Mouse (Mus musculus): ENCODE measurements at regions not wholly inside any gene's neighbourhood (a gene's known extent, or its start where the extent isn't known, plus 50 kb on each side); places are given as distances from the start of the nearest gene placed in this dataset.

- Histone ChIP-seq H3K4me3 (no peak overlapping the region), H3K4me2 (no peak overlapping the region), H3K27ac (ENCODE audit: poor library complexity, severe bottlenecking) (no peak overlapping the region), H3K9me3 (replicated peaks) (no peaks in the 10 kb centered on the region), H3K9ac (no peak overlapping the region), H3K4me1 (replicated peaks) (no peaks in the 10 kb centered on the region), H3K36me3 (no peaks in the 10 kb centered on the region), H3K27me3 (replicated peaks) (no peaks in the 10 kb centered on the region)
- no peak for ATAC-seq (ENCODE audit: insufficient number of reproducible peaks, low FRiP score)
- 75% methylated on average over 3 of the region's 3 CpGs for WGBS
These were observed 57.5 kb upstream of the Igf1r start for GRCm38 (mm10) chr7:67895166-67895565.

- Histone ChIP-seq H3K9me3 (replicated peaks) (no peaks in the 10 kb centered on the region), H3K36me3 (no peaks in the 10 kb centered on the region), H3K27ac (ENCODE audit: poor library complexity, severe bottlenecking) (no peak overlapping the region), H3K27me3 (replicated peaks) (no peaks in the 10 kb centered on the region), H3K4me2 (no peak overlapping the region), H3K4me1 (replicated peaks) (no peaks in the 10 kb centered on the region), H3K9ac (no peak overlapping the region), H3K4me3 (no peak overlapping the region)
- WGBS = 63% methylated on average over 3 of the region's 3 CpGs
- ATAC-seq (ENCODE audit: insufficient number of reproducible peaks, low FRiP score) = no peak
These were observed 59.7 kb upstream of the Igf1r start for GRCm38 (mm10) chr7:67892917-67893316.

- Histone ChIP-seq H3K4me3 (no peak overlapping the region), H3K4me2 (no peak overlapping the region), H3K36me3 (no peaks in the 10 kb centered on the region)
These were observed 69.6 kb upstream of the Igf1r start for GRCm38 (mm10) chr7:67883040-67883439.

GRCm38 (mm10) chr7:67882606-67883005, 70.0 kb upstream of the Igf1r start:
- no peaks in the 10 kb centered on the region for H3K9me3 ChIP-seq (replicated peaks)
- 43% methylated on average over 8 of the region's 8 CpGs for WGBS
- H3K9ac ChIP-seq = no peak overlapping the region
- no peaks in the 10 kb centered on the region for H3K27me3 ChIP-seq (replicated peaks)
- no peak overlapping the region for H3K4me2 ChIP-seq
- 0 out of 2 replicates have a peak, but pooled peaks cover 4% of the 10 kb centered on the region for H3K4me1 ChIP-seq (replicated peaks)
- H3K36me3 ChIP-seq = no peaks in the 10 kb centered on the region
- no peak for ATAC-seq (ENCODE audit: insufficient number of reproducible peaks, low FRiP score)
- H3K4me3 ChIP-seq = no peak overlapping the region
- no peak overlapping the region for H3K27ac ChIP-seq (ENCODE audit: poor library complexity, severe bottlenecking)

More at GRCm38 (mm10) chr7:67883040-67883439, 69.6 kb upstream of the Igf1r start:
- H3K4me1 ChIP-seq (replicated peaks) = 0 out of 2 replicates have a peak, but pooled peaks cover 2% of the 10 kb centered on the region
- H3K27me3 ChIP-seq (replicated peaks) = no peaks in the 10 kb centered on the region
- no peaks in the 10 kb centered on the region for H3K9me3 ChIP-seq (replicated peaks)
- no peak for ATAC-seq (ENCODE audit: insufficient number of reproducible peaks, low FRiP score)
- H3K9ac ChIP-seq = no peak overlapping the region
- H3K27ac ChIP-seq (ENCODE audit: poor library complexity, severe bottlenecking) = no peak overlapping the region
- WGBS = 85% methylated on average over 6 of the region's 6 CpGs

- Histone ChIP-seq H3K9me3 (replicated peaks) (no peaks in the 10 kb centered on the region), H3K27me3 (replicated peaks) (no peaks in the 10 kb centered on the region), H3K4me3 (no peak overlapping the region), H3K4me2 (no peak overlapping the region), H3K9ac (no peak overlapping the region), H3K27ac (ENCODE audit: poor library complexity, severe bottlenecking) (no peak overlapping the region), H3K36me3 (no peaks in the 10 kb centered on the region), H3K4me1 (replicated peaks) (peaks cover 12% of the 10 kb centered on the region; the same call in 1 of the 2 replicates)
- 25% methylated on average over 1 of the region's 1 CpGs for WGBS
- ATAC-seq (ENCODE audit: insufficient number of reproducible peaks, low FRiP score) = no peak
These were observed 74.4 kb upstream of the Igf1r start for GRCm38 (mm10) chr7:67878226-67878625.

GRCm38 (mm10) chr7:67877587-67877986, 75.0 kb upstream of the Igf1r start:
- no peaks in the 10 kb centered on the region for H3K9me3 ChIP-seq (replicated peaks)
- no peak overlapping the region for H3K4me3 ChIP-seq
- no peak for ATAC-seq (ENCODE audit: insufficient number of reproducible peaks, low FRiP score)
- WGBS = 61% methylated on average over 3 of the region's 3 CpGs
- H3K36me3 ChIP-seq = no peaks in the 10 kb centered on the region
- peaks cover 12% of the 10 kb centered on the region; the same call in 1 of the 2 replicates for H3K4me1 ChIP-seq (replicated peaks)
- H3K9ac ChIP-seq = no peak overlapping the region
- no peaks in the 10 kb centered on the region for H3K27me3 ChIP-seq (replicated peaks)
- H3K4me2 ChIP-seq = no peak overlapping the region
- H3K27ac ChIP-seq (ENCODE audit: poor library complexity, severe bottlenecking) = no peak overlapping the region

- H3K9ac ChIP-seq = no peak overlapping the region
- no peak overlapping the region for H3K4me2 ChIP-seq
- WGBS = 40% methylated on average over 14 of the region's 14 CpGs
- H3K36me3 ChIP-seq = no peaks in the 10 kb centered on the region
- no peak overlapping the region for H3K4me3 ChIP-seq
- H3K9me3 ChIP-seq (replicated peaks) = 0 out of 2 replicates have a peak, but pooled peaks cover 5% of the 10 kb centered on the region
- H3K27me3 ChIP-seq (replicated peaks) = no peaks in the 10 kb centered on the region
- H3K4me1 ChIP-seq (replicated peaks) = 0 out of 2 replicates have a peak, but pooled peaks cover 3% of the 10 kb centered on the region
- no peak overlapping the region for H3K27ac ChIP-seq (ENCODE audit: poor library complexity, severe bottlenecking)
- no peak for ATAC-seq (ENCODE audit: insufficient number of reproducible peaks, low FRiP score)
These were observed 94.8 kb upstream of the Synm start for GRCm38 (mm10) chr7:67854080-67855022.

- Histone ChIP-seq H3K4me3 (no peak overlapping the region), H3K27me3 (replicated peaks) (no peaks in the 10 kb centered on the region), H3K9ac (no peak overlapping the region), H3K9me3 (replicated peaks) (0 out of 2 replicates have a peak, but pooled peaks cover 5% of the 10 kb centered on the region), H3K36me3 (no peaks in the 10 kb centered on the region), H3K4me2 (no peak overlapping the region), H3K4me1 (replicated peaks) (peaks cover 10% of the 10 kb centered on the region; the same call in 1 of the 2 replicates), H3K27ac (ENCODE audit: poor library complexity, severe bottlenecking) (no peak overlapping the region)
- WGBS = 93% methylated on average over 3 of the region's 3 CpGs
- ATAC-seq (ENCODE audit: insufficient number of reproducible peaks, low FRiP score) = no peak
These were observed 93.3 kb upstream of the Synm start for GRCm38 (mm10) chr7:67852859-67853258.

- Histone ChIP-seq H3K9ac (peak overlapping the region; percentile 70), H3K4me1 (replicated peaks) (peaks cover 17% of the 10 kb centered on the region), H3K4me2 (peak overlapping the region; percentile 78), H3K36me3 (no peaks in the 10 kb centered on the region), H3K27ac (ENCODE audit: poor library complexity, severe bottlenecking) (peak overlapping the region; percentile 78), H3K27me3 (replicated peaks) (no peaks in the 10 kb centered on the region), H3K4me3 (peak overlapping the region; percentile 53), H3K9me3 (replicated peaks) (0 out of 2 replicates have a peak, but pooled peaks cover 5% of the 10 kb centered on the region)
- 7% methylated on average over 7 of the region's 7 CpGs for WGBS
- ATAC-seq (ENCODE audit: insufficient number of reproducible peaks, low FRiP score) = peak; percentile 61; the same call in 1 of the 2 replicates
These were observed 89.9 kb upstream of the Synm start for GRCm38 (mm10) chr7:67849509-67849862.

- WGBS = 2% methylated on average over 35 of the region's 35 CpGs
- peak; percentile 93 for ATAC-seq (ENCODE audit: insufficient number of reproducible peaks, low FRiP score)
- peaks cover 14% of the 10 kb centered on the region for H3K4me1 ChIP-seq (replicated peaks)
These were observed 89.3 kb upstream of the Synm start for GRCm38 (mm10) chr7:67848589-67849508.

GRCm38 (mm10) chr7:67846796-67847195, 87.3 kb upstream of the Synm start:
- 0 out of 2 replicates have a peak, but pooled peaks cover 5% of the 10 kb centered on the region for H3K9me3 ChIP-seq (replicated peaks)
- H3K9ac ChIP-seq = no peak overlapping the region
- ATAC-seq (ENCODE audit: insufficient number of reproducible peaks, low FRiP score) = no peak
- no peak overlapping the region for H3K4me2 ChIP-seq
- no peak overlapping the region for H3K4me3 ChIP-seq
- no peaks in the 10 kb centered on the region for H3K36me3 ChIP-seq
- no peak overlapping the region for H3K27ac ChIP-seq (ENCODE audit: poor library complexity, severe bottlenecking)
- H3K4me1 ChIP-seq (replicated peaks) = peaks cover 14% of the 10 kb centered on the region
- no peaks in the 10 kb centered on the region for H3K27me3 ChIP-seq (replicated peaks)
- 15% methylated on average over 8 of the region's 8 CpGs for whole genome bisulfite sequencing

More at GRCm38 (mm10) chr7:67848589-67849508, 89.3 kb upstream of the Synm start:
- no peaks in the 10 kb centered on the region for H3K27me3 ChIP-seq (replicated peaks)
- H3K4me2 ChIP-seq = peak overlapping the region; percentile 78
- H3K4me3 ChIP-seq = peak overlapping the region; percentile 53
- peak overlapping the region; percentile 70 for H3K9ac ChIP-seq
- no peaks in the 10 kb centered on the region for H3K36me3 ChIP-seq
- peak overlapping the region; percentile 78 for H3K27ac ChIP-seq (ENCODE audit: poor library complexity, severe bottlenecking)
- 0 out of 2 replicates have a peak, but pooled peaks cover 5% of the 10 kb centered on the region for H3K9me3 ChIP-seq (replicated peaks)
